Mouse (Mus musculus) lung, postnatal 25 days (tissue): ENCODE results near the gene a.
A peak's percentile ranks its signal among the peaks of the same experiment; 100 is the strongest.

Experiments used
- DNase-seq: peaks from one replicate; pipeline ENCODE4 v3.0.0; 2022; ENCODE audit warnings: low spot score

a gene

DNA sequence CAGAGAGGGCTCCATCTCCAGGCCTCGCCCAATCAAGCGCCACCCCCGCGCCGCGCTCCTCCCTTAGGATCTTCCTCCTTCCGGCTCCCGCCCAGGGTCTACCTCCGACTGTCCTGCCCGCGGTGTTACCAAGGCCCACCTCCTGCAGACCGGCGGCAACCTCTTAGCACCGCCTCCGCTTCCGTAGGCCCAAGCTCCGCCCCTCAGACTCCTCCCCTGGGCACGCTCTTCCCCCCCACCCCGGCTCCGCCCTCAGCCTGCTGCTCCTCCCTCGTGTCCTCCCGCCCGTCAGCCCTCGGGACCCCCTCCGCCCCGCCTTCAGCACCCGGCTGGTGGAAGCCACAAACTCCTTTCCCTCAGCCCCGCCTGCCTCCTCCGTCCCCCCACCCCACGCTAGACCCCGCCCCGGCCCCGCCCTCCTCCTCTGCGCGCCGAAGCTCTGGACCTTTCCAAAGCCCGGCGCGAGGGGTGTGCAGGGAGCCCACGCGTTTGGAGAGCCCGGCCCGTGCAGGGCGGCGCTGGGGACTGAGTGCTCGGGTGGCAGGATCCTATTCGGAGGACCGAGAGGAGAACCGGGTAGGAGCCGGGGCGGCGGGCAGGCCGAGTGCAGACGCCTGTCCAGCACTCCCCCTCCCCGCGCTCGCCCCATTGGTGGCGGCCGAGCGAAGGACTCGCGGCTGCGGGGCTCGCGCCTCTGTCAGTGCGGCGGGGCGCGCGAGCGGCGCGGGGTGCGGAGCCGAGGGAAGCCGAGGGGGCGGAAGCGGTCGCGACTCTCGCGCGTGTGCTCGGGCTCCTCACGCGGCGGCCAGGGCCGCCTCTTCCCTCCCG lies at the start of gene a, which contains the start of gene Raly:
a (plus strand) TSS at position 747 of the 828 bp plus-strand sequence.
Raly (plus strand) TSS at position 441 of the 828 bp plus-strand sequence.
- DNase-seq: peak; percentile 98

DNA sequence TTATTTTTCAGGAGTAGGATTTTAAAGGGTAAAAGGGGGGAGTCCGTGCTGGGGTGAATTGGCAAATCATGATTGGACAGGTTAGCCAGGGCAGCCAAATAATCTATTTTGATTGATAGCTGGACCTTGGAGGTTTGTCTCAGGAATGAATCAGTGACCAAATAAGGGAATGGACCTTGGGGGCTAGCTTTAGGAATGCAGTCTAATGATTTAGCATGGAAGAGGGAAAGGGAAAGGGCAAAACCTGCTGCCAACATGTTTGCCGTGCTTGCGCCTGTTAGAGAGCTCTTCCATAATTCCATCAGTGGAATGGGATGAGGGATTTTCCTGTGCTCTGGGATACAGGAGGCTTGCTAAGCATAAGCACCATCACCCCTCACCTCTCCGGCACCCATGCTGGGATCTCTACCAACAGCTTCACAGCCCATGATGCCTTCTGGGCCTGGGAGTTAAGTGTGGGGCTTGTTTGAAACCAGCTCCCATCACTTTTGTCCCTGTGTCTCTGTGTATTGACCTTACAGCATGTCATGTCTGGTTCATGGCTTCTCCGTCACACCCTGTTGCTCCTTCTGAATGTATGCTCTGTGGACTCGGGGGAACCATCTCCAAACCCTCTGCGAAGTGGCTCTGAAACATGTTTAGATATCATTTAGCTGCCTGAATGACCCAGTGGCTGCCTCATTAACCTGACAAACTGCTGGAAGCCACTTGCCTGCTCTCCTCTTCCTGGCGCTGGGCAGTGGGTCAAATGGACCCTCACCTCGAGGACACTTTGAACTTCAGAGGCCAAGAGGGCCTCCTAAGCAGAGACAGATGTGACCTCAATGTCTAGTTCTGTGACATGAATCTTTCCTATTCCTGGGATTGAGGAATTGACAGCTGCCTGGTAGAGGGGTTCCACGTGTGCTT lies 48.0 kb upstream of the a start:
- no peak for DNase-seq

DNA sequence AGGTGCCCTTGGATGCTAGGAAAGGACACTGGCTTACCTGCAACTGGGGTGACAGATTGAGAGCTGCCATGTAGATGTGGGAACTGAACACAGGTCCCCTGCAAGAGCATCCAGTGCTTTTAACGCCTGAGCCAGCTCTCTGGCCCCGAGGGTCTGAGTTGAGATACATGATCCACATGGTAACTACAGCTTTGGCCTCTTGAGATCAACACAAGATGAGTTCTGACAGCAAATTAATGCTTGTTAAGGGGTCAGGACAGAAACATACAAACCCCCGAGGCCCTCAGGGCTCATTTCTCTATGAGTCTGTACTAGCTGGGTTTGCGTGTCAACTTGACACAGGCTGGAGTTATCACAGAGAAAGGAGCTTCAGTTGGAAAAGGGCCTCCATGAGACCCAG lies 47.3 kb upstream of the a start:
- no peak for DNase-seq

DNA sequence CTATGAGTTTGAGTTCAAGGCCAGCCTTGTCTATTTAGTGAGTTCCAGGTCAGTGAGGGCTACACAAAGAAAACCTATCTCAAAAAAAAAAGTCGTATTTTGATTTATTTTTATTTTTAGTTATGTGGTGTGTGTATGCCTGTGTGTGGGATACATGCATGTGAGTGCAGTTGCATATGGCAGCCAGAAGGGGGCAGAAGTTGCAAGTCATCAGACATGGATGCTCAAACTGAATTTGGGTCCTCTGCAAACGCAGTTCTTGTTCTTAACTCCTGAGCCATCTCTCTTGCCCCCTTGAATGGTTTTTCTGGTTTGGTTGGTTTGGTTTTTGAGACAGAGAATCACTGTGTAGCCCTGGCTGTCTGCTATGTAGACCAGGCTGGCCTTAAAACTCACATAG lies 42.8 kb upstream of the a start:
- no peak for DNase-seq

DNA sequence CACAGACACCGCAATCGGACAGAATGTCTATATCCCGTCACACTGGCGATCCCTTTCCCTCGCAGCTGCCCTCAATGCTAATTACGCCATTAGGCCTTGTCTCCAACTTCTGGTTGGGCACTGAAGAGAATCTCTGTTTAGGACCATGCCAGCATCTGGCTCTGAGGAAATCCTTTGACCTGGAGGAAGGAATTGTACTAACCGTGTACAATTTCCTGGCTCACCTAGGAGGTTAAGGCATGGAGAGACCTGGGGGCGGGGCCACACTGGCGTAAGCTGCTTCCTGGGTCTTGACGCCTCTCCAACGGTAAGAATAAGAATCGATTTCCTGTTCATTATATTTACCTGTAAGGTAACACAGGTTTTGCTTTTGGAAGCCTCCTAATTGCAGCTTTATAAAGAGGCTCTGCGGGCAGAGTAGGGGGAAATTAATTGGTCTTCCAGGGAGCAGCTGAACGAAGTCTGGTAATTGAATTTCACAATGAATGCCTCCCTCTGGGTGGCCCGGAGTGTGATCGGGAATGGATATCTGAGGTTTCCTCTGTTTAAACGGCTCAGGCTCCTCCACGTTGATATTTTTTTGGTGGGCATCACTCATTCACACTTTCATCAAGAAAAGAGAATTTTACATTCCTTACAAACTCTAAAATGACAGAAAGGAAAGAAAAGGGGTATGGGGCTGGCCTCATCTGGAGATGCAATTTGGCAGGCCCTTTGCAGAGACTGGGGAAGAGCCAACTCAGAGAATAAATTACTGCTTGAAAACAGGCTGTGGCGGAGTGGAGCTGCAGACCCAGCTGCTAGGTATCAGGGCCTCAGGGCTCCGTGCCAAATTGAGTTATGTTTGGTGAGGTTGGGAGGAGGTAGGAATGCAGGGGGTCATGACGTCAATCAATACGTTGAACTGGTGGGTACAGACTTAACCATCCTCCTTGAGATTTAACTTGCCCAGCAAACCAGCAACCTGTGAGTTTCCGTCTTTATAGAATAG lies 41.9 kb upstream of the a start:
- DNase-seq: no peak

DNA sequence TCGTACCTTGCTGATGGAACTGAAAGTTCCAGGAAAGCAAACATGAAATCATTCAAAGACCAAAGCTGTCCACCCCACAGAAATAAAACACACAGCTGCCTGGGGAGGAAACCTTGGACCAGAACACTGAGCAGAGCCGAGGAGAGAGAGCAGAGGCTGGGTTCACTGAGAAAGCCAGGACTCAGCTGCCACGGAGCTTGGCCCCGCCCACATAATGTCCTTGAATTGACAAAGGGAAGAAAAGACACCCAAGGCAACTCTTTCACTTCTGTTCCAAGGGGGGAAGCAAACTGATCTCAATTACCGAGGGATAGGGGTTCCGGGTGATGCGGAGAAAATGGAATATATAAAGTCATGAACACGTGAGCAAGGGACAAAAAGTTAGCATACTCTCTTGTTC lies 39.3 kb upstream of the a start:
- no peak for DNase-seq

DNA sequence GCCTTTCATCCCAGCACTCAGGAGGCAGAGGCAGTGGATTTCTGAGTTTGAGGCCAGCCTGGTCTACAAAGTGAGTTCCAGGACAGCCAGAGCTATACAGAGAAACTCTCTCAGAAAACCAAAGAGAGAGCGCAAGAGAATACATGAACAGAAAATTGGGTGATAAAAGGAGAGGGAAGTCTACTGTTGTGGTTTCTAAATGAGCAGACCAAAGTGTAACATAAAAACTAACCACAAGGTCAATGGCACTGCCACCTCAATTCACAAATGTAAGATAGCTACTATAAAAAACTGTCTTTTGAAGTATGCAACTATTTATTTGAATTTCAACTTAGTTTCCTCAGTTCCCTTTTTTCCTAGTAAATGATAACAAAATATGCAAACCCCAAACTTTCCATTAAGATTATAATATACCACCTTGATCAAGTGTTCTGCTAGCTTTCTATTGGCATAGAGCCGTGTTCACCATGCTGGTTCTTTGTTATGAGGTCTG lies 37.1 kb upstream of the a start:
- no peak for DNase-seq

DNA sequence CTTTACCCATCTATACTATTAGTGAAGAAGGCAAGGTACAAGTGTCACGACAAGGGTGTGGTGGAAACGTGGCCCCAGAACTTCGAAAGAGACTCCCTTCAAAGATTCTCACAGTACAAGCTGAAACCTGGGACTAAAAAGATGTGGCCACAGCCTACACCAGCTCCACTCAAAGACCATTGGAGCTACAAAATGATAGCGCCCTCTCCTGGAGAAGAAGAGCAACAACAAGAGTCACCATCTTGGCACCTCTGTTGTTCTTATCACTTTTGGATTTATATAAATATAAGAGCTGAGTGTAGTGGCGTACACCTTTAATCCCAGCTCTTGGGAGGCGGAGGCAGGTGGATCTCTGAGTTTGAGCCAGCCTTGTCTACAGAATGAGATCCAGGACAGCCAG lies 35.4 kb upstream of the a start:
- DNase-seq: no peak

DNA sequence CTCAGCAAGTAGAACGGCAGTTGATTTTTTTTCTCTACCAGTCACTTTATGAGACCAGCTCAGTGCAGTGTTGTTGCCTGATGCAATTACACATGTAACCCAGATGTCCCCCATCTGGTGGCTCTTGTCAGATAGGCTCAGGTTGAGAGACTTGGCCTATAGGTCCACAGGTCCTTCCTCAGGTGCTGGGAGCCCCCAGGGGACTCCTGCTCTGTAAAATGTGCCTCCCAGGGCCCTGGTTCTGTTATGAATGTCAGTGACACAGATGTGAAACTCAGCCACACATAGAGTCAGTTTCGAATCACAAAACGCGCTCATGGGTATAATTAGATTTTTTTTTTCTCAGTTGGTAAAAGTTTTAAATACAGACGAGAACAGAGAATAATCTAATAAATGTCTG lies 33.5 kb upstream of the a start:
- DNase-seq: no peak

DNA sequence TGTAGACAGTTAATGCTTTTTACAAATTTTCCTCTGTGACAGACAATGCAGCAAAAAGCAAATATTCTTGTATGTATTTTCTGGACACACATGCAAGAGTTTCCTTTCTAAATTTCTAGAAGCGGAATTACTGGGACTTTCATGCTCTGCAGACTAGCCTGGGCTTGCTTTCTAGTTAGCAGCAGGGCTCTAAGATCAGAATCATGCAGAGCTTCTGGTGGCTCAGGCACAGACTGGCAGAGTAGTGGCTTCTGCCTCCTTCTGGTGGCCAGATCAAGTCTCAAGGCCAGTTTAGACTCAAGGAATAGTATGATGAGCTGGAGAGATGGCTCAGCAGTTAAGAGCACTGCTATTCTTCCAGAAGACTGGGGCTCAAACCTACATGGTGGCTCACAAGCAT lies 32.7 kb upstream of the a start:
- DNase-seq: no peak

DNA sequence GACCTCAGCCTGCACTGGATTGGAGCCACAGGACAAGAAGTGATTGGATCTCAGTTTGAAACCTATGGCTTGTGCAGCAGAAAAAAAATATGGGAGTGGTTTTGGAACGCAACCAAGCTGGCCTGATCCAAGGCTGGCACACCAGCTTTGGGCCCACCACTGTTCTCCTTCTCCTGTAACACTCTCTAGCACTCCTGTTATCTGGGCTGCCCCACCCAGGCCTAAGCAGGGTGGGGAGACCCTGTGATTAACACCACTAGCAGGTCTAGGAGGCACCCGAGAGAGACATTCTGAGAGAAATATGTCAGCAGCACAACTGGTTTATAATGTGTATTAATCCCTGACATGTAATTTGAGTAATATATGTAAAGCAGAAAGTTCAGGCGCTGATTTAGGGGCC lies 28.0 kb upstream of the a start:
- DNase-seq: no peak

DNA sequence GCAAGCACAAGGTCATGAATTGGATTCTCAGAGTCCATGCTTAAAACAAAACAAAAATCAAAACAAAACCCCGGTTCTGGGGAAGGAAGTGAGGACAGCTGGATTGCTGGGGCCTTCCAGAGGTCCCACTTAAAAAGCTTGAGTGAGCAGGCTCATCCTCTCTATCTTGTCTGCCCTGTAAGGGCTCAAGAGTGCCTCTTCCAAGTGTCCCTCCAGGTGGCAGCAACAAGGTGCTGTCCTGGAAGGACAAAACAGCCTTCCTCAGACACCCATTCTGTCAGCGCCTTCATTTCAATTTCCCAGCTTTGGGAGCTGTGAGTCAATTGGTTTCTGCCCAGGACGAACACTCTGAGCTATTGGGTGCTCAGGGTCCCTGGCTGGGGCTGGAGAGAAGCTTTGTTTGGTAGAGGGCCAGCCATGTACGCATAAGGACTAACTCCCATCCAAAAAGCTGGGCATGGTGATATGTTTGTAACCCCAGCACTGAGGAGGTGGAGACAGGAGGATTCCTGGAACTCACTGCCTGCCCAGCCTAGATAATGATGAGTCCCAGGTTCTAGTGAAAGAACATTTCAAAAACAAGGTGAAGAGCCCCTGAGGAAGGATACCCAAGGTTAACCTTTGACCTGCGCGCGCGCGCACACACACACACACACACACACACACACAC lies 26.2 kb upstream of the a start:
- DNase-seq: no peak

DNA sequence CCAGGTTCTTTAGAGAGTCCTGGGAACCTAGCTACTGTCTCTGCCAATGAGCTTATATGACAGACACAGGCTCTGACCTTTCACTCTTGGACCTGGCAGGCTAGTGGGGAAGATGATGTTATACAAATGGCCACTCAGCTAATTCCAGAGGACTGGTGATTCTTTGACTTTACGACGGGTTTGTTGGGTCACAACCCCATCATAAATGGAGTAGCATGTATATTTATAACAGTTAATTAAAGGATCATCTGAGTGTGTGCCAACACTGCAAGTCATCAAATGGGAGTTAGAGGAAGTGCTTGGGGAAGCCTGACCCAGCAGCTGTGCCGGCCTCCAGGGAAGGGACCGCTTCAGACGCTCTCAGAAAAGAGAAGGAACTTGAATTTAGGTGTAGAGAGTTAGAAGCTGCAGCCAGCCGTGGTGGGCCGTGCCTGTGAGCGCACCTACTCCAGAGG lies 25.6 kb upstream of the a start:
- DNase-seq: no peak

DNA sequence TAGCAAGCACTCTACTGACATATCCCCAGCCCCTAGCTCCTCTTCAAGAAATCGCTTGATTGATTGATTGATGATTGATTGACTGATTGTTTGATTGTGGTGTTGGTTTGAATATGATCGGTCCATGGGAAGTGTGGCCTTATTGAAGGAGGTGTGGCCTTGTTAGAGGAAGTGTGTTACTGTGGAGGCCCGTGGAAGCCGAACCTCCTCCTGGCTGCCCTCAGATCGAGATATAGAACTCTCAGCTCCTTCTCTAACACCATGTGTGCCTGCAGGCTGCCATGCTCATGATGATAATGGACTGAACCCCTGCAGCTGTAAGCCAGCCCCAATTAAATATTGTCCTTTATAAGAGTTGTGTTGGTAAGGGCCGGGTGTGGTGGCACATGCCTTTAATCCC lies 24.2 kb upstream of the a start:
- DNase-seq: no peak

DNA sequence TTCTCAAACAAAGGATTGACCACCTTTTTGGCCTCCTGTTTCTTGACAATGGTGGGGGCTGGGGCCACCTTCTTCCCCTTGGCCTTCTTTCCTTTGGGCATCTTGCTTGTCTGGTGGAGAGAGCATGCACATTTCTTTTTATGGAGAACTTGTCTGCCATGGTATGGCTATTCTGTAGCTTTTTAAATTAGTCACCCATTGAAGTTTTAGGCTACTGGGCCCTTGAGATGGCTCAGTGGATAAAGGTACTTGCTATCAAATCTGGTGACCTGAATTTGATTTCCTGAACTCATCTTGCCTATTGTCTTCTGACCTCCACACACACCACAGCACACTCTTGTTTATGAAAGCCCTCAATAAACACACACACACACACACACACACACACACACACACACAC lies 21.3 kb upstream of the a start, which contains the start of gene Gm14214:
Gm14214 (minus strand) TSS at position 101 of the 400 bp plus-strand sequence.
- no peak for DNase-seq

DNA sequence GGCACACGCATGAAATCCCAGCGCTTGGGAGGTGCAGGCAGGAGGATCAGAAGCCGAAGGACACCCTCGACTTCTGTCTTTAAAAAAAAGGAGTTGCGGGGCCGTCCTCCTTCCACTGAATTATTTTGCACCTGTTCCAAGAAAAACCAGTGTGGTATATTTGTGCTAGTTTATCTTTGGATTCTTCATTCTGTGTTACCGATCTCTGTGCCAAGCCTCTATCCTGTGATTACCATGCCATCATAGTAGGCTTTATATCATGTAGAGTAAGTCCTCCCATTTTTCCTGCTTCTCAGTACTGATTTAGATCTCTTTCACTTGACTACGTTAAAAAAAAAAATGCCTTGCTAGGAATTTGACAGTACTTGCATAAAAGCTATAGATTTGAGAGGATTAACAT lies 19.6 kb upstream of the a start:
- DNase-seq: no peak

DNA sequence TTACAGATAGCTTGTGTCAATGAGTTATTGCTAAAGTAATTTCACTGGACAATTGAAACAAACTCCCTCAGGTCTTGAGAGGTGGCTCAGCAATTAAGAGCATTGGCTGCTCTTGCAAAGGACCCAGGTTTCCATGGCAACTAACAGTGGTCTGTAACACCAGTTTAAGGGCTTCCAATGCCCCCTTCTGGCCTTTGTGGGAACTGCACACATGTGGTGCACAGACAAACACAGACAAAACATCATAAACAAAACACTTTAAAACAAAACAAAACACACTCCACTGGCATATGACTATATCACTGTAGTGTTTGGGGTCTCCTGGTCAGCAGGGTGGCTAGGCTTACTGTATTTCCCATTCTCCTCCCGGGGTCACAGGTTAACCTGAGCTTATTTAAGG lies 17.2 kb upstream of the a start:
- no peak for DNase-seq

DNA sequence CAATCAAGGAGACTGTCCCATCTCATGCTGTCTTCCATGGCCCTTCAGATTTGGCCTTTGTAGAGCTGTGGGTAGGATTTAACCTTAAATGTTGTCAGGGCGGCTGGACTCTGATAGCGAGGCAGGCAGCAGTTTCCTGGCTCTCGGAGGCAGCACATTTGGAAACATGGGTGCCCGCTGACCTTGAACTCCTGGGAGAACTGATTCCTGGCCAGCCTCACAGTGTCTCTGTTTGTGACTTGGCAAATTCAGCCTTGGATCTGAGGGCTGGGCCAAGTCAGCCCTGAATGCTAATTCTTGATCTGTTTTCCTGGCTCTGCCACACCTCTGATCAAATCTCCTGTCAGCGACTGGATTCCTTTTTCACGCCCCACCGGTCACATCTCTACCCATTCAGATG lies 14.7 kb upstream of the a start:
- no peak for DNase-seq

DNA sequence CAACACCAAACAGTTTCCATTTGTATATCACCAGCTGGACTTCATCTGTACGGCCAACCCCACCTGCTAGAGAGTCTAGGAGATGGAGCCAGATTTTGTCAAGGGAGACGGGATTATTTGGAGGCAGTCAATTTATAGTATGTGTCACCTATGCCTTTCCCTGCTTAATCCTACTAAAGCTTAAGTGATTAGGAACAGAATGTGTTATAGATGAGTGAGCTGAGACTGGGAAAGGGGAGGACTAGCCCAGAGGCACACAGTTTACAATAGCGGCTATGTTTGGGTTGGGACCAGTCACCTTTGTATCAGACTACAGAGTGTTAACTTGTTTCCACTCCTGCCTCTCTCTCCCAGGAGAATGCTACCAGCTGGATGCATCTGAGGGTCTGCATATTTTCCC lies 11.6 kb upstream of the a start:
- no peak for DNase-seq

DNA sequence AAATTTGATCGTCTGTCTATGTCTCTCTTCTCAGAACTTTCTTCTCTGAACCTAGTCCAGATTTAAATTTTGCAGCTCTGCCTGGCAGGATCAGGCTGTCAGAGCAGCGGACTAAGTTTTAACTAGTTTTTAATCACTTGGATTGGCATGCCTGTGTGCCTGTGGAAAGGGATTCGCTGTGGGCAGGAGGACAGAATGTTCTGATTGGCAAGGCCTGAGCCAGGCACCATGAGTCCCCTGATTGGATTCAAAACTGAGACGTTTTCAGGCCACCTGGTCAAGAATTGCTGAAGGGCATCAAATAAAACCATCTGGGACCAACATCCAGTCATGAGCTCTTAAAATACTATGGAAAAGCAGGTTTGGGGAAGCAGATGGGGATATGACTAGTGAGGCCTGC lies 8.8 kb upstream of the a start:
- DNase-seq: no peak
